Mouse (Mus musculus) layer of hippocampus, adult 18-20 months (tissue): ENCODE data around the gene Fbxl18. TPM values are rescaled to one million over a fixed set of nuclear protein-coding genes. Genes with fewer than 3 reads are reported as not detected.

Experiments used
- DNase-seq, 2 experiments: peaks; one replicate each; pipeline ENCODE4 v3.0.0; 2022; ENCODE audit warnings: low spot score in 2 of 2
- total RNA-seq, 2 experiments: library from RNA; stranded (reverse); gene quantifications; 2 replicates each; pipeline ENCODE4 v1.2.3; 2021

Gene Fbxl18
- total RNA-seq, 2 experiments from 2014 or later = 33.9 to 37.6 TPM

GRCm38 (mm10) chr5:142824091-142824490 is 71.1 kb downstream of the Fbxl18 start:
- no peak for DNase-seq

DNA sequence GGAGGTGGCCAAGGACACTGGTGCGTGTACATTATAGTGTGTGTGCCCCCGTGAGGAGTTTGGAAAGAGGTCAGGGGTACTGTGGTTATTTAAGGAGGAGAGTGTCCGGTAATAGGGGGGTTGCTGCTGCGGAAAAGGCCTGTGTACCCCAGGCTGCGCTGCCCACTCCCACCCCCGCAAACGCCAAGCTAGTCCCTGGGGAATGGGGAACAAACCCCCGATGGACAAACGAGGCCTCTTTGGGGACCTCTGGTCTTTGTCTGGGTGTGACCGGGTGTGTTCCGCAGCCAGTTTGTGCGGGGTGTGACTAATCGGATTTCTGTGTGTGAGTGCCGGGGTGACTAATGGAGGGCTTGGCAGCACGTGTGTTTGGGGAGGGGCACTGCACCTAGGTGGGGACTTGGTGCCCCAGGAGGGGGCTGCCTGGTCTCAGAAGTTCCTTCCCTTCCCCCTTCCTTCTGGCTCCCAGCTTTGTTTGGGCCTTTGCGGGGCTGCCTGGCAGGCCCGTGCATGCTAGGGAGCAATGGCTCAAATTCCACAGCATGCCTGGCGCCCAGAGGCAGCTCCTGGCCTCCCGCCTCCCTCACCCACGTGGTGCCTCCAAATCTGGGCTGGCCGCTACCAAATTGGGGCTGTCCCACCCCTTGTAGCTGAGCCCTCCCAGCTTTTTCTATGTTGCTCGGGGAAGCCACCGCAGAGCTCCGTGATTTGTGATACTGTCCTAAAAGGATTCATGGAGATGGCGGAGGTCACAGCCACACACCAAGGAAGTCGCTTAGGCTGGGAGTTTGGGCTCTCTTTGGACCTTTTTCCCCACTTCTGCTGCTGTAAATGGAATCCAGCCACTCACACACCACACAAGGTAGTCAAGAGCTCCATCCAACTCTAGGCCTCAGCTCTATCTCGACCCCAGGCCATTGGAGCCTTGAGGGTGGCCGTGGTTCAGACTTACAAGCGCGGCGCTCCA is 71.8 kb downstream of the Fbxl18 start:
- peak; percentile 52 to 70 for DNase-seq

- DNase-seq = peak in 1 of 2 experiments; percentile 21
Measured at GRCm38 (mm10) chr5:142822286-142823095, 72.7 kb downstream of the Fbxl18 start.

- no peak for DNase-seq
Measured at GRCm38 (mm10) chr5:142821974-142822285, 73.3 kb downstream of the Fbxl18 start.

DNA sequence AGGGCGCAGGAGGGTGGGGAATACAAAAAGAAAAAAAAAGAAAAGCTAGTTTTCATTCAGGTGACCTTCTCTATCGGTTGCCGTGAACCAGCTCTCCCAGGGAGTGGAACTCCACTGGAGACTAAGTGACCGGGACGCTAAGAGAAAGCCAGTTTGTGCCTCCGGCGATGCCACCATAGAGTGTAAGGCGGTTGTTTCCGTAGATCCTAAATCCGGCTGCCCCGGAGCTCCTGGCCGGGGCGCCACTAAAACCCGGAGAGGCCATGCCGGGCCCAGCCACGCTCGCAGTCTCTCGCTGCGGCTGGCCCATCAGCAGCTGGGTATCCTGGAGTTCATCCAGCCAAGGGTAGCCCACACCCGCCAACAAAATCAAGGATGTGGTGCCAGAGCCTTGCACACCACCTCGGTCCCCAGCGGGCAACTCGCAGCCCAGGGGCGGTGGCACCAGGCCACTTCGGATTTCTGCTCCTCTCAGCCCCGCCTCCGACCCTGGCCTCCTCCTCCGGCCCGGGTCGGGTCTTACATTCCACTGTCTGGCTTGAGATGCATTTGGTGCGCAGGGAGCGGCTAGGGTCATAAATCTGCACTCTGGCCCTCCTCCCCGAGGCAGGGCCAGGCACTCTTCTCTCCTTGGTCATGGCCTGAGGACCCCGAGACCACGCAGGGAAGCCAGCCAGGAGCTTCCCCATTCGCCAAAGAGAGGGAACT is 73.8 kb downstream of the Fbxl18 start:
- DNase-seq = peak; percentile 65 to 78

- peak; percentile 54 to 78 for DNase-seq
Measured at GRCm38 (mm10) chr5:142820276-142821265, 74.7 kb downstream of the Fbxl18 start.

GRCm38 (mm10) chr5:142819385-142820275 is 75.6 kb downstream of the Fbxl18 start:
- DNase-seq = peak; percentile 76 to 81

DNA sequence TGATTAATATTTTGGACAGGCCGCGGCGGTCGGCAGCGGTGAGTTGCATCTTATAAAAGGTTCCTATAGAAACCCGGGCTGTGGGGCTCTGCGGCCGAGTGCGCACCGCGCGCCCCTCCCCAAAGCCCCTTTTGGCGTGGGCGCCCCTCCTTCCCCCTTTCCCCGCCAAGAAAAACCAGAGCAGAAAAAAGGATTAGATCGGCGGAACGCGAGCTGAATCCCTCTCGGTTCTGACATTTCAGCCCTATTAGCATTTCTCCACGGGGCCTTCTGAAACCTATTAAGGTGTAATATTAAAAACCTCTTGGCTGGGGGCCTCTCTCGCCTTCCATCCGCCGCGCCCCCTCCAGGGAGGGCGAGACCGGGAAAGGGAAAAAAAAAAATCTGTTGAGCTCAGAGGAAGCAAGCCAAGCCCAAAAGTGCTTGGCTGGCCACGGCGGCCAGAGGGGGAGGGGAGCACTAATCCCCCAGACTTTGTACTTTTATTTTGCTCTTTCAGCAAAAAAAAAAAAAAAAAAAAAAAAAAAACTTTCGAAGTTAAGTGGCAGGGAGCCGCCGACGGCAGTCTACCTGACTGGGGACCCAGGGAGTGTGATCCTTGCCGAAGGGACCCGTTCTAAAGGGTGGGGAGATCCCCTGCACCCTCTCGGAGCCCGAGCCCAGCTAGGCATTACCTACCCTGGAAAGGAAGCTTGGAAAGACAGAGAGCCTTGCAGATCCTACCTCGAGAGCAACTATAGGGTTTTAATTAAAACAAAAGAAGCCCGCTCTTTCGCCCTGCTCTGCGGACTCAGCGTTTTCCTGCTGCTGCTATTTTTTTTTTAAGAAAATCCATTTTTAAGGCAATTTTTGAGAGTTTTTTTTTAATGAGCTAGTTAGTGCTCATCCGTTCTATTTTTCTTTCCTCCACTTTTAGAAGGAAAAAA is 76.5 kb downstream of the Fbxl18 start:
- peak in 1 of 2 experiments; percentile 70 for DNase-seq

DNA sequence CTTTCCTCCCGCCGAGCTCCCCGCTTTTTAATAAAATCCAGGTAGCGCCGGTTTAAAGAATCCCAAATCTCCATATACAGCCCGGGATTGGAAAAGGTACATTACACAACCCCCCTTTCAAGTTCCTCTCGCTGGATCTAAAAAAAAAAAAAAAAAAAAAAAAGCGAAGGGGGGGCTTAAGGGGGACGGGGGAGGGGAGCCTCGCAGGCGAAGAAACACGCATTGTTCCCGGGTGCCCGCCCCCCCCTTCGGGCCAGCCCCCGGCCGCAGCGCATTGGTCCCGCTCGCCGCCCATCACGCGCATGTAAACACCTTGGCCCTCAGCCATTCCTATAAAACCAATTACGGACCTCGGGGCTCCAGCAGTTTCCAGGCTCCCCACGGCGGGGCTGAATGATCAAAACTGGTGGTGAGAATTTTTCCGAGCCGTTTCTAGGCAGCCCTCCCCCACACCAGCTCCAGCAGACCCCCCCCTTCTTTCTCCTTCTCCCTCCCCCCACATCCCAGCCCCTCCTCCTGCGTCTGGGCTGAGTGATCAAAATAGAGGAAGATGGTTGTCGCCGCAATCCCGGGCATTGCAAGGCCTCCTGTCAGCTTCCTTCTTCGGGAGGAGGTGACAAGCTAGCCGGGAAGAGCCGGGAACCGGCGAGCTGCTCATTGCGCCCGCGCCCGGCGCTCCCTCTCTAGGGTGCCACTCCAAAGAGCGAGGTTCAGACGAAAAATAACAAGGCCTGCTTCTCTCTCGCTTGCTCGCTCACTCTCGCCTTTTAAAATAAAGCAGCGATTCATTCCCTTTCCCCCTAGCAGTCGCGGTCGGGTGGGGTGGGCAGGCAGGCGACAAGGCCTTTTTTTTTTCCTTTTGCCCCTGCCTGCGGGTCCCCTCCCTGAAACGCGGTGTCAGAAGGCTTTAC is 77.4 kb downstream of the Fbxl18 start, which contains the start of gene Tnrc18:
TSS of gene Tnrc18 (minus strand) at position 139 of the 911 bp plus-strand sequence.
- peak; percentile 97 to 100 for DNase-seq

Other genes starting within 250 kb of the Fbxl18 start
- 10 to 100 TPM; 43.0 to 45.7 TPM for gene Slc29a4, start 202.9 kb downstream of the Fbxl18 start, total RNA-seq
- 100 to 1,000 TPM; 135 to 137 TPM for gene Tnrc18, start 77.8 kb downstream of the Fbxl18 start, total RNA-seq
- 1,000 to 10,000 TPM; 3,167 to 3,215 TPM for gene Actb, start 11.3 kb upstream of the Fbxl18 start, total RNA-seq
- 100 to 1,000 TPM; 165 to 188 TPM for gene Fscn1, start 64.9 kb upstream of the Fbxl18 start, total RNA-seq
- 10 to 100 TPM; 48.2 to 49.3 TPM for gene Rnf216, start 217.6 kb upstream of the Fbxl18 start, total RNA-seq